Comparison of ENCODE assay signal across 16 mouse cellular contexts in genomic region chr17:17398664-17399063, GRCm38 (mm10). TPM values are rescaled to one million over a fixed set of nuclear protein-coding genes. Genes with fewer than 3 reads are reported as not detected.
"Had no signal": no experiment of that assay in that cellular context is flagged by ENCODE, and none has a peak within 500 bp of the region (broad histone marks: within the 10 kb centered on the region; RNA-seq: fewer than 3 reads in every experiment).

No protein-coding gene starts in this region.

- ATAC-seq: midbrain, embryonic 13.5 days had no signal

- H3K9me3 ChIP-seq: limb, embryonic 13.5 days; liver, embryonic 15.5 days; midbrain, embryonic 13.5 days; neural tube, embryonic 12.5 days had no signal

- H3K4me1 ChIP-seq: liver, embryonic 15.5 days; neural tube, embryonic 12.5 days had no signal

- H3K27me3 ChIP-seq: limb, embryonic 13.5 days; liver, embryonic 15.5 days; midbrain, embryonic 13.5 days; neural tube, embryonic 12.5 days had no signal

- H3K4me3 ChIP-seq: limb, embryonic 13.5 days; liver, embryonic 15.5 days; midbrain, embryonic 13.5 days; myocyte; neural tube, embryonic 12.5 days had no signal

- DNase-seq: kidney, adult 9 months; kidney, postnatal 36 days; layer of hippocampus, adult 9-11 months; layer of hippocampus, postnatal 36 days; lung, embryonic 14.5 days; lung, postnatal 10 days; lung, postnatal 4 days; thymus, adult 18-20 months; thymus, postnatal 25 days had no signal

- H3K9ac ChIP-seq: limb, embryonic 13.5 days; liver, embryonic 15.5 days; lung, embryonic 14.5 days; midbrain, embryonic 13.5 days; neural tube, embryonic 12.5 days had no signal

- H3K27ac ChIP-seq: kidney, postnatal 0 days; limb, embryonic 13.5 days; liver, embryonic 15.5 days; midbrain, embryonic 13.5 days; neural tube, embryonic 12.5 days had no signal

- H3K36me3 ChIP-seq: midbrain, embryonic 13.5 days; neural tube, embryonic 12.5 days had no signal

- H3K4me2 ChIP-seq: limb, embryonic 13.5 days; liver, embryonic 15.5 days; lung, embryonic 14.5 days; midbrain, embryonic 13.5 days; neural tube, embryonic 12.5 days had no signal

RNA-seq across cellular contexts. Expression of gene Lix1, which starts 3.8 kb away (rescaled TPM):
- total RNA-seq: neutrophil, adult 5-6 weeks had no signal
